ENCODE assay signal across 8 mouse cellular contexts in genomic region chr5:22549366-22550032, GRCm38 (mm10). TPM values are rescaled to one million over a fixed set of nuclear protein-coding genes. Genes with fewer than 3 reads are reported as not detected.
DNase-seq lines count a peak whose midpoint lies in the region; ATAC-seq and TF ChIP-seq lines count a peak whose summit lies in the region.

No protein-coding gene starts in this region.

- H3K27me3 ChIP-seq in heart, embryonic 13.5 days (replicated peaks): no peaks in the 10 kb centered on the region
- H3K27me3 ChIP-seq in MEL (ENCODE audit: control insufficient read depth in 1 of 2, insufficient read depth in 2 of 2, low read length in 2 of 2): no peaks in the 10 kb centered on the region
- no peaks in the 10 kb centered on the region for H3K27me3 ChIP-seq in forebrain, embryonic 16.5 days (replicated peaks; ENCODE audit: control insufficient read depth, insufficient read depth, low read length)
- no peaks in the 10 kb centered on the region for H3K27me3 ChIP-seq in liver, embryonic 15.5 days

- peaks cover 29% of the 10 kb centered on the region for H3K36me3 ChIP-seq in heart, embryonic 13.5 days
- peaks cover 22 to 46% of the 10 kb centered on the region in 2 experiments for H3K36me3 ChIP-seq in MEL (ENCODE audit: control insufficient read depth in 1 of 2, insufficient read depth in 2 of 2, low read length in 2 of 2)
- H3K36me3 ChIP-seq in forebrain, embryonic 16.5 days (ENCODE audit: control insufficient read depth, insufficient read depth): peaks cover 10% of the 10 kb centered on the region
- peaks cover 35% of the 10 kb centered on the region for H3K36me3 ChIP-seq in liver, embryonic 15.5 days (replicated peaks)

- no peak for ATAC-seq in heart, embryonic 13.5 days (ENCODE audit: extremely low read depth, insufficient number of reproducible peaks, low FRiP score, low TSS enrichment)
- ATAC-seq in forebrain, embryonic 16.5 days: no peak
- ATAC-seq in liver, embryonic 15.5 days (ENCODE audit: insufficient read depth): peak; percentile 10

- H3K4me2 ChIP-seq in heart, embryonic 13.5 days: peak overlapping the region; percentile 80
- peak overlapping the region; percentile 93 for H3K4me2 ChIP-seq in forebrain, embryonic 16.5 days (ENCODE audit: low read length)
- H3K4me2 ChIP-seq in liver, embryonic 15.5 days: peak overlapping the region; percentile 78

- peaks cover 21% of the 10 kb centered on the region for H3K79me2 ChIP-seq in MEL (ENCODE audit: control insufficient read depth, insufficient read depth, low read length, poor library complexity)

- H3K9ac ChIP-seq in heart, embryonic 13.5 days: peak overlapping the region; percentile 89
- H3K9ac ChIP-seq in MEL (ENCODE audit: control insufficient read depth, low read depth, low read length, poor library complexity, severe bottlenecking): peak overlapping the region; percentile 86
- peak overlapping the region; percentile 74 for H3K9ac ChIP-seq in forebrain, embryonic 16.5 days (replicated peaks; ENCODE audit: low read depth, low read length)
- H3K9ac ChIP-seq in liver, embryonic 15.5 days: peak overlapping the region; percentile 84

- peak overlapping the region; percentile 82 for H3K4me3 ChIP-seq in heart, embryonic 13.5 days
- peak overlapping the region; percentile 68 to 78 for H3K4me3 ChIP-seq in MEL (ENCODE audit: control insufficient read depth in 1 of 2, insufficient read depth in 1 of 2, low read depth in 2 of 2, low read length in 2 of 2)
- peak overlapping the region; percentile 69 for H3K4me3 ChIP-seq in forebrain, embryonic 16.5 days (replicated peaks; ENCODE audit: low read length)
- H3K4me3 ChIP-seq in liver, embryonic 15.5 days (replicated peaks): peak overlapping the region; percentile 84

- peak overlapping the region; percentile 89 for H3K27ac ChIP-seq in heart, embryonic 13.5 days (replicated peaks)
- peak overlapping the region; percentile 89 for H3K27ac ChIP-seq in MEL (ENCODE audit: control insufficient read depth, low read depth, low read length)
- H3K27ac ChIP-seq in forebrain, embryonic 16.5 days (ENCODE audit: low read length): peak overlapping the region; percentile 81
- H3K27ac ChIP-seq in liver, embryonic 15.5 days (replicated peaks): peak overlapping the region; percentile 95

- H3K4me1 ChIP-seq in heart, embryonic 13.5 days: peaks cover 13% of the 10 kb centered on the region
- peaks cover 25 to 39% of the 10 kb centered on the region in 2 experiments for H3K4me1 ChIP-seq in MEL (ENCODE audit: control insufficient read depth in 1 of 2, insufficient read depth in 2 of 2, low read length in 2 of 2)
- peaks cover 6% of the 10 kb centered on the region for H3K4me1 ChIP-seq in forebrain, embryonic 16.5 days (replicated peaks; ENCODE audit: control insufficient read depth, insufficient read depth, low read length)
- H3K4me1 ChIP-seq in liver, embryonic 15.5 days (replicated peaks): peaks cover 49% of the 10 kb centered on the region

- TF ChIP-seq RAD21 in MEL (IDR thresholded peaks at IDR 0.05; ENCODE audit: low read depth, low read length): no peak

- no peak for TF ChIP-seq POLR2A in MEL (IDR thresholded peaks at IDR 0.05; ENCODE audit: control insufficient read depth in 1 of 2, insufficient read depth in 1 of 2, low read depth in 1 of 2, low read length in 2 of 2, poor library complexity in 1 of 2)

- DNase-seq in heart, adult 18-20 months: no peak
- peak; percentile 80 for DNase-seq in MEL (ENCODE audit: low read depth, low spot score)
- no peak for DNase-seq in left cerebral cortex, postnatal 25 days (ENCODE audit: low spot score in 2 of 2)
- no peak for DNase-seq in left cerebral cortex, adult 9 months (ENCODE audit: low spot score in 2 of 2)
- DNase-seq in gastrocnemius, postnatal 10 days: no peak

- no peak for TF ChIP-seq CTCF in MEL (IDR thresholded peaks at IDR 0.05 in 2 of 3, conservative IDR thresholded peaks at IDR 0.05 in 1 of 3; ENCODE audit: control insufficient read depth in 1 of 3, insufficient read depth in 1 of 3, low read depth in 2 of 3, low read length in 3 of 3, poor library complexity in 1 of 3, severe bottlenecking in 1 of 3)

- intact Hi-C loops in left cerebral cortex, postnatal 25 days (cut with DNase I): loop anchor here (10.0 kb wide), 1 partner anchor 675 kb away; no protein-coding TSS in a partner anchor

- TF ChIP-seq EP300 in MEL (IDR thresholded peaks at IDR 0.05; ENCODE audit: low read depth in 1 of 2, low read length in 2 of 2): no peak

- no peaks in the 10 kb centered on the region for H3K9me3 ChIP-seq in heart, embryonic 13.5 days
- no peaks in the 10 kb centered on the region for H3K9me3 ChIP-seq in MEL (replicated peaks; ENCODE audit: insufficient read depth, low read length)
- H3K9me3 ChIP-seq in forebrain, embryonic 16.5 days (ENCODE audit: control insufficient read depth, low read length): no peaks in the 10 kb centered on the region
- H3K9me3 ChIP-seq in liver, embryonic 15.5 days (replicated peaks): 0 out of 2 replicates have a peak, but pooled peaks cover 6% of the 10 kb centered on the region

- WGBS in heart, embryonic 13.5 days: 13% methylated on average over 11 of the region's 11 CpGs
- 8% methylated on average over 11 of the region's 11 CpGs for WGBS in forebrain, embryonic 16.5 days
- WGBS in liver, embryonic 15.5 days (ENCODE audit: insufficient replicate concordance): 4% methylated on average over 11 of the region's 11 CpGs

TF ChIP-seq in MEL, 35 proteins besides CTCF, POLR2A, EP300 and RAD21:
- TF ChIP-seq TCF12 (IDR thresholded peaks at IDR 0.05; ENCODE audit: low read depth, low read length): no peak
- TF ChIP-seq MAZ (IDR thresholded peaks at IDR 0.05; ENCODE audit: low read depth, low read length): no peak
- TF ChIP-seq USF2 (IDR thresholded peaks at IDR 0.05; ENCODE audit: borderline replicate concordance in 1 of 2, insufficient read depth in 1 of 2, low read depth in 1 of 2, low read length in 2 of 2): no peak
- TF ChIP-seq ZC3H11A (IDR thresholded peaks at IDR 0.05; ENCODE audit: low read depth, low read length): no peak
- TF ChIP-seq CHD1 (IDR thresholded peaks at IDR 0.05; ENCODE audit: low read depth, low read length): peak; percentile 50; the same call in 1 of the 2 replicates

RNA-seq across cellular contexts. Expression of gene Orc5, which starts 0.7 kb away (rescaled TPM):
- polyA plus RNA-seq in heart, embryonic 13.5 days (2015; fragmentation: Nextera tagmentation; extraction: Ambion mirVana): 28.0 and 33.8 TPM in 2 replicates
- 10 to 100 TPM in 1 of 2 experiments, 1 to 10 TPM in 1; 8.3 to 10.1 TPM for total RNA-seq in heart, adult 18-20 months (2021)
- 68.0 and 76.5 TPM in 2 replicates for total RNA-seq in MEL (2012; rRNA removed)
- polyA plus RNA-seq in MEL (2012; ENCODE audit: insufficient read depth in 1 of 2, insufficient read length in 2 of 2, low read depth in 1 of 2, low replicate concordance in 2 of 2, missing spikeins in 1 of 2): 10 to 100 TPM in 1 of 2 experiments, not detected in 1; 75.7 TPM
- polyA plus RNA-seq in forebrain, embryonic 16.5 days (2015; fragmentation: Nextera tagmentation; extraction: Ambion mirVana): 39.9 and 44.3 TPM in 2 replicates
- 47.0 and 49.4 TPM in 2 replicates for polyA plus RNA-seq in liver, embryonic 15.5 days (2015; fragmentation: Nextera tagmentation; extraction: Ambion mirVana)
- total RNA-seq in left cerebral cortex, postnatal 25 days (2021): 10 to 100 TPM; 18.4 to 19.5 TPM
- total RNA-seq in gastrocnemius, postnatal 10 days (2021): 10 to 100 TPM in 1 of 2 experiments, 1 to 10 TPM in 1; 8.8 to 11.5 TPM
